Mouse (Mus musculus) kidney, embryonic 16.5 days (tissue): ENCODE results near the gene Zc2hc1c. TPM values are rescaled to one million over a fixed set of nuclear protein-coding genes. Genes with fewer than 3 reads are reported as not detected.
"Not testable (repeated sequence)": the region's sequence is repeated elsewhere in the genome, so short reads cannot be mapped to it uniquely, and the experiment has no call there.

Experiments used
- ATAC-seq: fragments of 200-750 bp; cut with Nextera tagmentation; 2 replicates; pipeline ENCODE4 v1.8.0; 2017; ENCODE audit warnings: moderate TSS enrichment; ENCODE audit not compliant: low FRiP score, low TSS enrichment
- H3K27ac ChIP-seq: fragments of 300-500 bp; sonication (generic); 2 replicates; pipeline ENCODE4 v1.5.1; 2014; ENCODE audit warnings: low read length
- H3K27me3 ChIP-seq: fragments of 300-500 bp; sonication (generic); 2 replicates; pipeline ENCODE4 v1.6.1; 2014; ENCODE audit warnings: low read length, control low read depth, mixed read lengths; ENCODE audit not compliant: insufficient read depth
- H3K36me3 ChIP-seq: fragments of 300-500 bp; sonication (generic); 2 replicates; pipeline ENCODE4 v1.6.1; 2014; ENCODE audit warnings: low read length, control low read depth, mixed read lengths; ENCODE audit not compliant: insufficient read depth
- H3K4me1 ChIP-seq: fragments of 300-500 bp; sonication (generic); 2 replicates; pipeline ENCODE4 v1.6.1; 2014; ENCODE audit warnings: low read length, control low read depth, mixed read lengths; ENCODE audit not compliant: insufficient read depth
- H3K4me2 ChIP-seq: fragments of 300-500 bp; sonication (generic); replicated peaks from 2 replicates; pipeline ENCODE4 v1.6.1; 2014; ENCODE audit warnings: low read depth, low read length
- H3K4me3 ChIP-seq: fragments of 300-500 bp; sonication (generic); 2 replicates; pipeline ENCODE4 v1.5.1; 2014; ENCODE audit warnings: mild to moderate bottlenecking, low read length
- H3K9ac ChIP-seq: fragments of 300-500 bp; sonication (generic); replicated peaks from 2 replicates; pipeline ENCODE4 v1.6.1; 2014; ENCODE audit warnings: low read length
- H3K9me3 ChIP-seq: fragments of 300-500 bp; sonication (generic); 2 replicates; pipeline ENCODE4 v1.6.1; 2016; ENCODE audit warnings: low read length, control low read depth
- WGBS: fragments of 180-500 bp; shearing (Covaris S2); extraction: QIAGEN DNeasy Blood & Tissue Kit; methylation state at CpG from one replicate; pipeline ENCODE4 v1.1.7; 2014; 5-methylcytosine and 5-hydroxymethylcytosine counted together
- polyA plus RNA-seq: library from polyadenylated mRNA; unstranded; fragments of >200 nt; fragmentation: Nextera tagmentation; extraction: Ambion mirVana; gene quantifications from 2 replicates; pipeline ENCODE4 v1.2.1, GENCODE M21; 2015

Zc2hc1c gene
- polyA plus RNA-seq, 1 experiment from 2014 or later = 4.4 TPM

DNA sequence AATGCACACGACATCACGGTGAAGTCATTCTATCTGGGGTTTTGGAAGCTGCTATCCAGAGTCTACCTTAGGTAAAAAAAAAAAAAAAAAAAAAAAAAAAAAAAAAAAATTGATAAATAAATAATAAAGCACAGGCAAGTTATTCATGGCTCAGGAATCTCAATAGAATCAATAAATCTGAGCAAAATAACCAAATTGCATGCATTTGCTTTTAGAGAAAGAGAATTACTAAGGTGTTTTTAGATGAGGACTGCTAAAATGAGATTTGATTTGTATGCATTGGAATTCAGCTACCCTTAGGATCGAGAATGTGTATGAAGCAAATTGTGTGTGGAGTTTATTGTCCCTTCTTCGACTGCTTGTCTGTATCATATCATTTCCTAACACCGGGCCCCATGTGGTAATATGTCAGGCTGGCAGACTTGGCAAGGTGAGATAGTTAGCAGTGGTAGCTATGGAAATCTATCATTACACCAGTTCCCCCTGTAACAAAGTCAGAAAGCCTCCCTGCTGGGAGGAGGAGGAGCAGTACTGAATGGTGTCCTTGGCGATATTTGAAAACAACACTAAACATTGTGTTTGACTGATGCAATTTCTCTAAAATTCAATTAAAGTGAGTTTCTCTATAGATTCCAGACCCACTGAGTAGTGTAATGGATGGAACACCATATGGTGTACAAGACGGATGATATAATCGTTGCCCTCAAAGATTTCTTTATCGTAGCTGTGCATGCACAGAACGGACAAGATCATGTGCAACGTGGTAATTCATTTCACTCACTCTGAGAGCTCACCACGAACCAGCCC, 7.3 kb upstream of the Zc2hc1c start:
- H3K27ac ChIP-seq = no peak overlapping the region
- no peaks in the 10 kb centered on the region for H3K27me3 ChIP-seq
- H3K9me3 ChIP-seq = no peaks in the 10 kb centered on the region
- ATAC-seq = no peak
- H3K4me2 ChIP-seq = peak overlapping the region; percentile 92
- H3K9ac ChIP-seq = no peak overlapping the region
- H3K36me3 ChIP-seq = 0 out of 2 replicates have a peak, but pooled peaks cover 6% of the 10 kb centered on the region
- WGBS = 72% methylated on average over 12 of the region's 12 CpGs
- H3K4me3 ChIP-seq = peak overlapping the region; percentile 91
- peaks cover 8% of the 10 kb centered on the region for H3K4me1 ChIP-seq

DNA sequence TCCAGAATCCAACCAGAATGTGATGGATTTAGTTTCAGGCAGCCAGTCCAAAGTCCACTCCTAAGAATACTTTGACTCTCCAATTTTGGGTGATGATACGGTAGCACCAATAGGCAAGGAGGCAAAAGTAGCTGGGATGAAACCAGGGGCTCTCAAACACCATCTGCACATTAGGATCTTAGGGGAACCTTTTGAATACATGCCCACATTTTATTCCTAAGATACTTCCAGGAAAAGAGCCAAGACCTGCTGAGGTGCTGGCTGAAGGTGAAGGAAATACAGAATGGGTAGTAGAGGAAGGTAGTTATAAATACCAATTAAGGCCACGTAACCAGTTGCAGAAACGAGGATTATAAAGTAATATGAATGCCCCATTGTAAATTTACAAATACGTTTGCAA, 6.6 kb upstream of the Zc2hc1c start:
- not testable (repeated sequence) for H3K27ac ChIP-seq, H3K9ac ChIP-seq, ATAC-seq, H3K4me3 ChIP-seq, H3K4me2 ChIP-seq, H3K36me3 ChIP-seq, H3K9me3 ChIP-seq, H3K27me3 ChIP-seq, H3K4me1 ChIP-seq
- 92% methylated on average over 1 of the region's 4 CpGs for whole genome bisulfite sequencing

DNA sequence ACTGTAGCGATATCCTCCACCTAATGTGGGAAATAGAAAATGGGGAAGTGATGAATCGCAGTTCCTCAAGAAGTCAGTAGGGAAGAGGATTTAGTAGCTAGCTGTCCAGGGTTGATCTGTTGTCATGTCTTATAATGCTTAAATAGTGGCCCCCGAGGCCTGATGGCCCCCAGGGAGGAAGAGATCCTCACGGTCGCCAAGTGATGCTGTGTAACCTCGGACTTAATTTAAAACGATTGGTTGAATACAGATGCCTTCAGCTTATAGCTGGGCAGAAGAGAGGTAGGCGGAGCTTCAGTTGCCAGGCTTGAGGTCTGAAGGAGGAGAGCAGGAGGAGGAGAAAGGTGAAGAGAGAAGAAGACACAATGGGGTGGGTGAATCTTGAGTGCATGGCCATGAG, 4.1 kb upstream of the Zc2hc1c start:
- H3K9me3 ChIP-seq = no peaks in the 10 kb centered on the region
- peaks cover 12% of the 10 kb centered on the region for H3K4me1 ChIP-seq
- H3K27me3 ChIP-seq = no peaks in the 10 kb centered on the region
- 75% methylated on average over 8 of the region's 8 CpGs for WGBS
- no peak overlapping the region for H3K4me3 ChIP-seq
- H3K27ac ChIP-seq = no peak overlapping the region
- no peaks in the 10 kb centered on the region for H3K36me3 ChIP-seq
- H3K4me2 ChIP-seq = no peak overlapping the region
- no peak for ATAC-seq
- no peak overlapping the region for H3K9ac ChIP-seq

DNA sequence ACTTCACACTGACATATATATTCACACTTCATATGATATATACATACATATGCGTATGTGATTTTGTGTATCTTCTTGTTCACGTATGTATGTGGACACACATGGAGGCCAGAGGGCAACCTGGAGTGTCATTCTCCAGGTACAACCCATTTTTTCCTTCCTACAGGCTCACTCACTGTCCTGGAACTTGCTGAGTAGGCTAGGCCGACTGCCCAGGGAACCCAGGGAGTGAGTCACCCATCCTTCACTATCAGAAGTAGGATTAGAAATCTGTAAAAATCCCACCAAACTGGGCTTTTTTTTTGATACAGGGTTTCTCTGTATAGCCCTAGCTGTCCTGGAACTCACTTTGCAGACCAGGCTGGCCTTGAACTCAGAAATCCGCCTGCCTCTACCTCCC, 3.4 kb upstream of the Zc2hc1c start:
- peaks cover 3% of the 10 kb centered on the region; the same call in 1 of the 2 replicates for H3K27me3 ChIP-seq
- H3K4me3 ChIP-seq = no peak overlapping the region
- no peaks in the 10 kb centered on the region for H3K36me3 ChIP-seq
- no peak for ATAC-seq
- no peak overlapping the region for H3K4me2 ChIP-seq
- peaks cover 14% of the 10 kb centered on the region for H3K4me1 ChIP-seq
- WGBS = 87% methylated on average over 4 of the region's 4 CpGs
- H3K9ac ChIP-seq = no peak overlapping the region
- H3K27ac ChIP-seq = no peak overlapping the region
- H3K9me3 ChIP-seq = no peaks in the 10 kb centered on the region

DNA sequence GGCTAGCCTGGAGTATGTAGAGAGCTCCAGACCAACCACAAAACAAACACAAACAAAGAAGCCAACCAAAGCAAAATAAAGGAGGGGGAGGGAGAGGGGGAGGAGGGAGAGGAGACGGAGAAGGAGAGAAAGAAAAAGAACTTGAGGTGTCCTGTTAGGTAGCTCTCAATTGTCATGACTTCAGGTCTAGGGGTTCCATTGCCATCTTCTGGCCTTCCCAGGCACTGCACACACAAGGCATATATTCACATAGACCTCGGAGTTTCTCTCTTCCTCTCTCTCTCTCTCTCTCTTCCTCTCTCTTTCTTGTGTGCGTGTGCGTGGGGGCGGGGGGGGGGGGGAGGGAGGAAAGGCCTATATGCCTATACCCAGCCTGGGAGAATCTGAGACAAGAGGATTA, 1.4 kb upstream of the Zc2hc1c start:
- no peak overlapping the region for H3K4me3 ChIP-seq
- H3K9ac ChIP-seq = no peak overlapping the region
- WGBS = 44% methylated on average over 2 of the region's 5 CpGs
- H3K9me3 ChIP-seq = no peaks in the 10 kb centered on the region
- no peaks in the 10 kb centered on the region for H3K36me3 ChIP-seq
- no peak for ATAC-seq
- H3K27ac ChIP-seq = no peak overlapping the region
- H3K27me3 ChIP-seq = peaks cover 3% of the 10 kb centered on the region; the same call in 1 of the 2 replicates
- H3K4me1 ChIP-seq = peaks cover 22% of the 10 kb centered on the region
- H3K4me2 ChIP-seq = no peak overlapping the region

DNA sequence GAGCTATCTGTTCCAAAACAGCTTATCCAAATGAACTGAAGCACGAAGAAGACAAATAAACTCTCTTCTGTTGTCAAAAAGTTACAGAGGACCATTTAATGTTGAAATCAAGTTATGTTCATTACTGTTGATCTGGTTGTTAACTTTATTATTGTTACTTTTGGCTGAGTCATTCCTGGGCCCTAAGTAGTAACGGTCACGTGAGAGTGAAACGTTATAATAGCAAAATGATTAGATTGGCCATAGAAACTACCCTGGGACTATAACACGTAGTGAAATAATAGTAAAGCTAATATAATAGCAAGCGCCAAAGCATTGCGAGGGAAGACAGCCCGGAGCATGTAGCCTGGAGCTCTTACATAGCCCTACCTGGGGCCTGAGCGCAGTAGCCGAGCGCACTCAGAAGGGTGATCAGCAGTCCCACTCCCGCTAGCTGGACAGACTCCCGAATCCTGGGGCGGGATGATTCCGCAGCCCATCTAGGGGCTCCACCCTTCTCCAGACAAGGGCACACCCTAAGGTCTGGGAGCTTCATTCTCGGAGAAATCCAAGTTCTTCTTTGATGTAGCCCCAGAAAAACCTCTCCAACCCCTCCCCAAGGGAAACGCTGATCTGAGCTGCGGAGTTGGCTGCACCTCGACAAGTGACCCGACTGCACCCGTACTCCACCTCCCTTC, 444 bp upstream of the Zc2hc1c start, which contains the start of gene Acyp1:
Acyp1 (minus strand) TSS at position 630 of the 677 bp plus-strand sequence.
- Histone ChIP-seq H3K9ac (peak within 1 kb of the TSS; percentile 67), H3K4me3 (peak within 1 kb of the TSS; percentile 59), H3K27me3 (peaks cover 3% of the 10 kb centered on the region; the same call in 1 of the 2 replicates), H3K9me3 (no peaks in the 10 kb centered on the region), H3K36me3 (no peaks in the 10 kb centered on the region), H3K27ac (peak within 1 kb of the TSS; percentile 84), H3K4me1 (peaks cover 22% of the 10 kb centered on the region), H3K4me2 (peak within 1 kb of the TSS; percentile 69)
- WGBS = 8% methylated on average over 21 of the region's 21 CpGs
- ATAC-seq = peak; percentile 74

DNA sequence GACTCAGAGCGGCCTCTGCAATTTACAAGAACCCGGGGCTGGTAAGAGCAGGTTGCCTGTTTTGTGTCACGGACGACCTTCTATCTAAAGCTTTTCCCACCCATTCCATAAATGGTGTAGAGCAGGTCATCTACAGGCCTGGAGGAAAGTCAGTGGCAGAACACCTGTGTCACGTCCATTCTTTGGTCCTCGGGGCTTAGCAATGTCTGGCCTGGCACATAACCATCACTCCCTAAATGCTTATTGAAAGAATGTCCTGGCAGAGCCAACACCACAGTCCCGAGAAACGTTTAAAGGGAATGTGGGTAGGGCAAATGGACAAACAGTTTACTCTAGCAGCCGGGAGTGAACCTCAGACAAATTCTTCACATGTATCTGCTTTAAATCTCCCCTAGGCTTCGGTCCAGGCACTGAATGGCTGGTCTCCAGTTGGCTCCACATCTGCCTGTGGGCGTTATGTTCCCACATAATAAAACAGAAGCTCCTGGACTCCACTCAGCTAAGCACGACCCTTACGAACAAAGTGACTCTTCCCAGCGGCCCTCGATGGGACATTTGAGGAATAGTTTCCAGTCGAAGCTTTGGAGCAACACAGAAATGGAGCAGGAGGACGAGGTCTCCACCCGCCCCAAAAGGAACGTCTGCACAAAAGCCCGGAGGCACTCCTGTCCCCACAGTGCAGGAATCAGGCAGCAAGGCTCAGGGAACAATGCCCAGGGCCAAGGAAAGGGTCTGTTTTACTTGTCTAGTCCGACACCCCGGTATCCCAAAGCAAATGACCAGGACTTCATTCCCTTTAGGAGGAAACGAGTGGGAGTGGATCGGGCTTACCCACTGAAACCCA, 988 bp downstream of the Zc2hc1c start:
- H3K27ac ChIP-seq = peak overlapping the region; percentile 84
- ATAC-seq = no peak
- H3K4me2 ChIP-seq = peak overlapping the region; percentile 69
- peaks cover 6% of the 10 kb centered on the region; the same call in 1 of the 2 replicates for H3K9me3 ChIP-seq
- peaks cover 22% of the 10 kb centered on the region for H3K4me1 ChIP-seq
- peak overlapping the region; percentile 59 for H3K4me3 ChIP-seq
- peaks cover 3% of the 10 kb centered on the region; the same call in 1 of the 2 replicates for H3K27me3 ChIP-seq
- H3K9ac ChIP-seq = peak overlapping the region; percentile 67
- peaks cover 5% of the 10 kb centered on the region; the same call in 1 of the 2 replicates for H3K36me3 ChIP-seq
- 46% methylated on average over 24 of the region's 24 CpGs for WGBS

DNA sequence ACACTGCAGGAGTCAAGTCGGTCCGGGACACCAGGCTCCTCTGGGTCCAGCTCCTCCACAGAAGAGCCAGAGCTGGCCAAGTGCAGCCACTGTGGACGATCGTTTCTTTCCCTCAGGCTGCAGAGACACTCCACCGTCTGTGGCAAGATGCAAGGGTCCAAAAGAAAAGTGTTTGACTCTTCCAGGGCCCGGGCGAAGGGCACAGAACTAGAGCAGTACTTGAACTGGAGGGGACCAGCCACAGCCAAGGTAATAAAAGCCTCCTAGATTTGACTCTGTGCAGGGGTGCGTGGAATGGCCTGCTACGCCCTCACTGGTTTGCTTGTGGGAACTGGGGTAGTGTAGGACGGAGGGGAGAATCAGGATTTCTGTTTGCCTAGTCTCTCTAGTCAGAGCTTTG, 2.2 kb downstream of the Zc2hc1c start:
- ATAC-seq = no peak
- peaks cover 3% of the 10 kb centered on the region; the same call in 1 of the 2 replicates for H3K27me3 ChIP-seq
- H3K4me1 ChIP-seq = peaks cover 22% of the 10 kb centered on the region
- peak overlapping the region; percentile 5; the same call in 1 of the 2 replicates for H3K27ac ChIP-seq
- H3K36me3 ChIP-seq = peaks cover 7% of the 10 kb centered on the region
- H3K9me3 ChIP-seq = peaks cover 15% of the 10 kb centered on the region
- H3K4me2 ChIP-seq = peak overlapping the region; percentile 32
- WGBS = 52% methylated on average over 10 of the region's 10 CpGs
- H3K4me3 ChIP-seq = peak overlapping the region; percentile 4
- peak overlapping the region; percentile 49; the same call in 1 of the 2 replicates for H3K9ac ChIP-seq

DNA sequence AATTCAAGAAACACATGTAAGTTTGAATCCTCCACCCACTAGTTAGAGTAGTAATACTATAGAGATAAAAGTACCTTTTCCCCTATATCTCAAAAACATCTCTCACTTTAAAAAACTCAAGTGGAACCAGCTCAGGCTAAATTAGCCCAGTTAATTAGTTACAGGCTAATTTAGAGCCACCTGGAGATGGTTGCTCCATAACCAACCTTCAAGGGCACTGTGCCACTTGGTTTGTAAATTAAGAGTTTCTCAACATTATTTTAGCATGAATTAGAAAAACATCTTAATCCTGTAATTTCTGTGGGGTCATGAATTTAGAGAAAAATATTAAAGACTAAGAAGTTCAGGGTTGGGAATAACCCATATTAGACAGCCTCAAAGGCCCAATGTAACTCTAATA, 3.1 kb downstream of the Zc2hc1c start:
- Histone ChIP-seq H3K4me2 (no peak overlapping the region), H3K27me3 (peaks cover 3% of the 10 kb centered on the region; the same call in 1 of the 2 replicates), H3K36me3 (peaks cover 7% of the 10 kb centered on the region), H3K4me3 (no peak overlapping the region), H3K27ac (0 out of 2 replicates have a peak overlapping the region, but pooled peaks have one; percentile 21), H3K9me3 (peaks cover 15% of the 10 kb centered on the region), H3K4me1 (peaks cover 22% of the 10 kb centered on the region), H3K9ac (no peak overlapping the region)
- ATAC-seq = no peak
